Mouse (Mus musculus) megakaryocyte, embryonic 14.5 days (primary cell): Measurements from ENCODE around the gene Lgals12.

Experiments used
- FLI1 ChIP-seq: IDR thresholded peaks from 2 replicates; pipeline ENCODE4 v1.6.1; 2012; ENCODE audit warnings: low read length, inconsistent platforms, mixed read lengths
- GATA1 ChIP-seq: IDR thresholded peaks from 3 replicates; pipeline ENCODE4 v1.6.1; 2012; ENCODE audit warnings: mixed read lengths, low read length, inconsistent platforms, borderline replicate concordance

DNA sequence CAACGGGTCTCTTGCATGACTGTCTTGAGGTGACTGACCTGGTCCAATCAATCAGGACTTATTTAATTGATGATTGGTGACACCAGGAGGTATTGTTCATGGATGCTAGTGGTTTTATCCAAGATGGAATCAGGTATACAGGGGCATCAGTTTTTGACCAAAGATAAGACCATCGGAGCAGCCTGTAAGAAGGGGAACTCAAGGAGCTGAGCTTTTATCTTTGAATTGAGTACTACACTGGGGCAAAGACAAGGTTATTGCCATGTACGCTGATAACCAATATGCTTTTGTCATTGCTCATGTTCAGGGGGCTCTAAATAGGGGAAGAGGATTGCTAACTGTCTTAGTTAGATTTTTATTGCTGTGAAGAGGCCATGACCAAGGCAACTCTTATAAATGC, 58.1 kb downstream of the Lgals12 start:
- no peak for TF ChIP-seq GATA1
- TF ChIP-seq FLI1, result no peak
